Mouse (Mus musculus) stomach, embryonic 16.5 days (tissue): ENCODE results near the gene Trpc2. TPM values are rescaled to one million over a fixed set of nuclear protein-coding genes. Genes with fewer than 3 reads are reported as not detected.

Experiments used
- ATAC-seq: fragments of 200-750 bp; cut with Nextera tagmentation; 2 replicates; pipeline ENCODE4 v1.8.0; 2017; ENCODE audit warnings: moderate number of reproducible peaks, moderate TSS enrichment; ENCODE audit not compliant: insufficient read depth, low FRiP score
- H3K27ac ChIP-seq: fragments of 300-500 bp; sonication (generic); 2 replicates; pipeline ENCODE4 v1.5.1; 2014; ENCODE audit warnings: low read length
- H3K27me3 ChIP-seq: fragments of 300-500 bp; sonication (generic); 2 replicates; pipeline ENCODE4 v1.6.1; 2014; ENCODE audit warnings: low read length, control low read depth, mixed read lengths; ENCODE audit not compliant: control insufficient read depth, insufficient read depth
- H3K36me3 ChIP-seq: fragments of 300-500 bp; sonication (generic); 2 replicates; pipeline ENCODE4 v1.6.1; 2014; ENCODE audit warnings: low read length; ENCODE audit not compliant: control insufficient read depth, insufficient read depth
- H3K4me1 ChIP-seq: fragments of 300-500 bp; sonication (generic); 2 replicates; pipeline ENCODE4 v1.6.1; 2014; ENCODE audit warnings: low read length, control low read depth, mixed read lengths; ENCODE audit not compliant: control insufficient read depth, insufficient read depth
- H3K4me2 ChIP-seq: fragments of 300-500 bp; sonication (generic); 2 replicates; pipeline ENCODE4 v1.6.1; 2014; ENCODE audit warnings: low read depth, low read length, mixed read lengths
- H3K4me3 ChIP-seq: fragments of 300-500 bp; sonication (generic); replicated peaks from 2 replicates; pipeline ENCODE4 v1.5.1; 2014; ENCODE audit warnings: mild to moderate bottlenecking, low read length
- H3K9ac ChIP-seq: fragments of 300-500 bp; sonication (generic); 2 replicates; pipeline ENCODE4 v1.6.1; 2014; ENCODE audit warnings: low read length
- H3K9me3 ChIP-seq: fragments of 300-500 bp; sonication (generic); replicated peaks from 2 replicates; pipeline ENCODE4 v1.6.1; 2016; ENCODE audit warnings: low read length, control low read depth; ENCODE audit not compliant: control insufficient read depth
- WGBS: fragments of 180-500 bp; shearing (Covaris S2); extraction: QIAGEN DNeasy Blood & Tissue Kit; methylation state at CpG from one replicate; pipeline ENCODE4 v1.1.7; 2014; 5-methylcytosine and 5-hydroxymethylcytosine counted together
- polyA plus RNA-seq: library from polyadenylated mRNA; unstranded; fragments of >200 nt; fragmentation: Nextera tagmentation; extraction: Ambion mirVana; gene quantifications from 2 replicates; pipeline ENCODE4 v1.2.1, GENCODE M21; 2015

Gene Trpc2
- polyA plus RNA-seq, 1 experiment from 2014 or later = not detected

GRCm38 (mm10) chr7:102109171-102109570, 26.3 kb downstream of the Trpc2 start, which contains the start of gene Art5:
Gene Art5 (minus strand): TSS chr7:102109489.
- H3K9me3 ChIP-seq = no peaks in the 10 kb centered on the region
- peaks cover 7% of the 10 kb centered on the region; the same call in 1 of the 2 replicates for H3K4me1 ChIP-seq
- no peak for ATAC-seq
- H3K36me3 ChIP-seq = no peaks in the 10 kb centered on the region
- H3K4me3 ChIP-seq = no peak within 1 kb of the TSS
- H3K9ac ChIP-seq = no peak within 1 kb of the TSS
- H3K27me3 ChIP-seq = no peaks in the 10 kb centered on the region
- 74% methylated on average over 7 of the region's 7 CpGs for WGBS
- H3K27ac ChIP-seq = no peak within 1 kb of the TSS
- H3K4me2 ChIP-seq = no peak within 1 kb of the TSS

- Histone ChIP-seq H3K9me3 (no peaks in the 10 kb centered on the region), H3K4me1 (peaks cover 7% of the 10 kb centered on the region; the same call in 1 of the 2 replicates), H3K27ac (no peak overlapping the region), H3K27me3 (no peaks in the 10 kb centered on the region), H3K36me3 (no peaks in the 10 kb centered on the region), H3K4me3 (no peak overlapping the region), H3K9ac (no peak overlapping the region), H3K4me2 (no peak overlapping the region)
- ATAC-seq = no peak
- WGBS = 83% methylated on average over 4 of the region's 4 CpGs
Measured at GRCm38 (mm10) chr7:102109746-102110145, 26.8 kb downstream of the Trpc2 start.

- ATAC-seq = no peak
- 71% methylated on average over 45 of the region's 45 CpGs for WGBS
- H3K27ac ChIP-seq = no peak overlapping the region
- H3K4me2 ChIP-seq = no peak overlapping the region
- H3K9ac ChIP-seq = no peak overlapping the region
- H3K4me3 ChIP-seq = no peak overlapping the region
- H3K9me3 ChIP-seq = no peaks in the 10 kb centered on the region
- no peaks in the 10 kb centered on the region for H3K36me3 ChIP-seq
- H3K27me3 ChIP-seq = no peaks in the 10 kb centered on the region
- H3K4me1 ChIP-seq = no peaks in the 10 kb centered on the region
Measured at GRCm38 (mm10) chr7:102113151-102113729, 30.3 kb downstream of the Trpc2 start.

- Histone ChIP-seq H3K9ac (no peak within 1 kb of the TSS), H3K36me3 (peaks cover 11% of the 10 kb centered on the region; the same call in 1 of the 2 replicates), H3K4me1 (no peaks in the 10 kb centered on the region), H3K9me3 (no peaks in the 10 kb centered on the region), H3K4me2 (no peak within 1 kb of the TSS), H3K4me3 (no peak within 1 kb of the TSS), H3K27me3 (no peaks in the 10 kb centered on the region), H3K27ac (no peak within 1 kb of the TSS)
- ATAC-seq = no peak
- 37% methylated on average over 7 of the region's 7 CpGs for WGBS
Measured at GRCm38 (mm10) chr7:102116579-102117331, 33.8 kb downstream of the Trpc2 start, which contains the start of gene Chrna10. Gene Chrna10 (minus strand): TSS chr7:102116828.

DNA sequence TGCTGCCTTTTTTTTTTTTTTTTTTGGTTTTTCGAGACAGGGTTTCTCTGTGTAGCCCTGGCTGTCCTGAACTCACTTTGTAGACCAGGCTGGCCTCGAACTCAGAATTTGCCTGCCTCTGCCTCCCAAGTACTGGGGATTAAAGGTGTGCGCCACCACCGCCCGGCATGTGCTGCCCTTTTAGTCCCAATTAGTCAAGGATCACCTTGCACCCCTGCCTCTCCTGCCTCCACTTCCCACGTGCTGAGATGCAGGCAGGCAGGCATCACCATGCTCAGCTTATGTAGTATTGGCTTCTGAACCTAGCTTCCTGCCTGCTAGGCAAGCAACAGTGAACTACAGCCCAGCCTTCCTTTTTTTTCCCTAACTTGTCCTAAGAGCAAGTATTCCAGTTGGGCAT, 34.5 kb downstream of the Trpc2 start:
- 79% methylated on average over 5 of the region's 6 CpGs for WGBS
- H3K4me1 ChIP-seq = no peaks in the 10 kb centered on the region
- H3K9ac ChIP-seq = no peak overlapping the region
- H3K36me3 ChIP-seq = peaks cover 11% of the 10 kb centered on the region; the same call in 1 of the 2 replicates
- H3K9me3 ChIP-seq = no peaks in the 10 kb centered on the region
- H3K27me3 ChIP-seq = no peaks in the 10 kb centered on the region
- H3K4me3 ChIP-seq = no peak overlapping the region
- no peak overlapping the region for H3K27ac ChIP-seq
- ATAC-seq = no peak
- H3K4me2 ChIP-seq = no peak overlapping the region

- Histone ChIP-seq H3K9ac (no peak overlapping the region), H3K9me3 (no peaks in the 10 kb centered on the region), H3K36me3 (peaks cover 31% of the 10 kb centered on the region), H3K4me1 (no peaks in the 10 kb centered on the region), H3K27me3 (no peaks in the 10 kb centered on the region), H3K27ac (no peak overlapping the region), H3K4me2 (no peak overlapping the region), H3K4me3 (no peak overlapping the region)
- 95% methylated on average over 10 of the region's 10 CpGs for whole genome bisulfite sequencing
- ATAC-seq = no peak
Measured at GRCm38 (mm10) chr7:102120326-102120725, 37.4 kb downstream of the Trpc2 start.

GRCm38 (mm10) chr7:102132395-102132794, 49.5 kb downstream of the Trpc2 start:
- no peak overlapping the region for H3K4me3 ChIP-seq
- H3K27ac ChIP-seq = no peak overlapping the region
- H3K4me2 ChIP-seq = no peak overlapping the region
- H3K36me3 ChIP-seq = peaks cover 43% of the 10 kb centered on the region
- no peaks in the 10 kb centered on the region for H3K9me3 ChIP-seq
- no peak for ATAC-seq
- H3K27me3 ChIP-seq = no peaks in the 10 kb centered on the region
- 87% methylated on average over 4 of the region's 4 CpGs for WGBS
- no peak overlapping the region for H3K9ac ChIP-seq
- no peaks in the 10 kb centered on the region for H3K4me1 ChIP-seq

DNA sequence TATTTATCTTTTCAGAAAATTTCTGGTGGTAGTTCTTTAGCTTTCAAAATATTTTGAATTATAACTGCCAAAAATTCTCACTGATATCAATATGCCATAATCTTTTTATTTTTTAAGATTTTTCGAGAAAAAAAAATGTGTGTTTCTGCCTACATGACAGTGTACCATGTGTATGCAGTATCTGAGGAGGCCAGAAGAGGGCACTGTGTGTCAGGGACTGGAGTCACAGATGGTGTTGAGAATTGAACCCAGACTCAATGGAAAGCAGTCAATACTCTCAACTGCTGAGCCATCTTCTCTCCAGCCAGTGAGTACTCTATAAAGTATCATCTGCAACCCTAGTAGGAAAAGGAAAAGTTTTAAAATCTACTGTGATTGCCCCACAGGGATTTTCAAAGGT, 54.5 kb downstream of the Trpc2 start:
- ATAC-seq = no peak
- Histone ChIP-seq H3K4me3 (no peak overlapping the region), H3K27ac (no peak overlapping the region), H3K4me1 (no peaks in the 10 kb centered on the region), H3K4me2 (no peak overlapping the region), H3K36me3 (peaks cover 39% of the 10 kb centered on the region), H3K9me3 (no peaks in the 10 kb centered on the region), H3K9ac (no peak overlapping the region), H3K27me3 (no peaks in the 10 kb centered on the region)
- WGBS = 87% methylated on average over 1 of the region's 1 CpGs

DNA sequence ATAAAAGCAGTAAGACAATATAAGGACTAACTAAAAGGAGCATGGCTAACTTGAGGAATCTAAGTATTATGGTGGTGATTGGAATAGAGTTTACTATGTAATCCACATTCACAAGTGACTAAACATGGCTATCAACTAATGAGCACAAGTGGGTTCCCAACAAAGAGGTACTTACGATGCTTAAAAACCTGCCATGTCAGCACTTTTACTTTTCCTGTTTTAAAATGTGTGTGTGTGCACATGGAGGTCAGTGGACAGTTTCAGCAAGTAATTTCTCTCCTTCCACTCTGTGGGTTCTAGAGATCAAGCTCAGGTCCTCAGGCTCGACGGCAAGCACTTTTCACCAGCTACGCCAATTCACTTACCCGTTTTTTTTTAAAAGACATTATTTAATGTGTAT, 55.0 kb downstream of the Trpc2 start:
- no peak for ATAC-seq
- Histone ChIP-seq H3K9me3 (no peaks in the 10 kb centered on the region), H3K4me2 (no peak overlapping the region), H3K4me1 (no peaks in the 10 kb centered on the region), H3K36me3 (peaks cover 36% of the 10 kb centered on the region), H3K4me3 (no peak overlapping the region), H3K9ac (no peak overlapping the region), H3K27me3 (no peaks in the 10 kb centered on the region), H3K27ac (no peak overlapping the region)
- WGBS = 97% methylated on average over 5 of the region's 5 CpGs
